Mouse (Mus musculus) neural tube, embryonic 11.5 days (tissue): Measurements from ENCODE around the gene Gnao1. TPM values are rescaled to one million over a fixed set of nuclear protein-coding genes. Genes with fewer than 3 reads are reported as not detected.

ENCODE experiments used
- ATAC-seq: fragments of 200-750 bp; cut with Nextera tagmentation; 2 replicates; pipeline ENCODE4 v1.8.0; 2017; ENCODE audit warnings: moderate number of reproducible peaks, mild to moderate bottlenecking, moderate TSS enrichment, moderate library complexity; ENCODE audit not compliant: insufficient read depth, low FRiP score, low TSS enrichment
- DNase-seq: peaks from one replicate; pipeline ENCODE4 v3.0.0-alpha.2; 2015; ENCODE audit warnings: low spot score
- H3K27ac ChIP-seq: fragments of 300-500 bp; sonication (generic); 2 replicates; pipeline ENCODE4 v1.5.1; 2014; ENCODE audit warnings: low read depth, mild to moderate bottlenecking, low read length
- H3K27me3 ChIP-seq: fragments of 300-500 bp; sonication (generic); 2 replicates; pipeline ENCODE4 v1.6.1; 2014; ENCODE audit warnings: mild to moderate bottlenecking, low read length, mixed read lengths; ENCODE audit not compliant: control insufficient read depth, insufficient read depth
- H3K36me3 ChIP-seq: fragments of 300-500 bp; sonication (generic); 2 replicates; pipeline ENCODE4 v1.6.1; 2014; ENCODE audit warnings: mild to moderate bottlenecking, low read length, moderate library complexity, mixed read lengths; ENCODE audit not compliant: control insufficient read depth, insufficient read depth
- H3K4me1 ChIP-seq: fragments of 300-500 bp; sonication (generic); 2 replicates; pipeline ENCODE4 v1.6.1; 2014; ENCODE audit warnings: low read length, mixed read lengths; ENCODE audit not compliant: control insufficient read depth, insufficient read depth
- H3K4me2 ChIP-seq: fragments of 300-500 bp; sonication (generic); 2 replicates; pipeline ENCODE4 v1.6.1; 2014; ENCODE audit warnings: low read depth, mild to moderate bottlenecking, moderate library complexity
- H3K4me3 ChIP-seq: fragments of 300-500 bp; sonication (generic); 2 replicates; pipeline ENCODE4 v1.5.1; 2014; ENCODE audit warnings: low read depth, low read length
- H3K9ac ChIP-seq: fragments of 300-500 bp; sonication (generic); 2 replicates; pipeline ENCODE4 v1.6.1; 2014; ENCODE audit warnings: mild to moderate bottlenecking, low read length
- H3K9me3 ChIP-seq: fragments of 300-500 bp; sonication (generic); 2 replicates; pipeline ENCODE4 v1.6.1; 2016; ENCODE audit warnings: low read length; ENCODE audit not compliant: control insufficient read depth
- WGBS: fragments of 180-500 bp; shearing (Covaris S2); extraction: QIAGEN DNeasy Blood & Tissue Kit; methylation state at CpG from one replicate; pipeline ENCODE4 v1.1.7; 2014; 5-methylcytosine and 5-hydroxymethylcytosine counted together
- polyA plus RNA-seq: library from polyadenylated mRNA; unstranded; fragments of >200 nt; fragmentation: Nextera tagmentation; extraction: Ambion mirVana; gene quantifications from 2 replicates; pipeline ENCODE4 v1.2.1, GENCODE M21; 2014

The Gnao1 gene
- polyA plus RNA-seq, 1 experiment from 2014 or later = 39.0 TPM

DNA sequence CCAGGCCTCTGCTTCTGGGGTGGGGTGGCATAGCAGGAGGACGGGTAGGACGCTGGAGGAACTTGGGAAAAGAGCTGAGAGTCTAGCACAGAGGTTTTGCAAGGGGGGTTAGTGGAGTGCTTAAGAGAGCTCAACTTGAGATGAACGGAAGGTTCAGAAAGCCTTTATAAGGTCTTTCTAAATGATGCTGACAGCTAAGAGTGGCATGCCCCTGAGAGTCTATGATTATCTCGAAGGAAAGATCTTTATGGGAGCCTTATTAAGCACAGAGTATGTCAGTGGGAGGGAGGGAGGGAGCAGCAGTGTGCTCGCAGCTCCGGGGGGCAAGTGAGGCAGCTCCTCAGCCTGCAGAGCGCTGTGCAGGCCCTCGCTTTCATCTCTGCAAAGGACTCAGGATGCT is 29.3 kb downstream of the Gnao1 start:
- Histone ChIP-seq H3K4me1 (0 out of 2 replicates have a peak, but pooled peaks cover 2% of the 10 kb centered on the region), H3K9me3 (no peaks in the 10 kb centered on the region), H3K27ac (no peak overlapping the region), H3K27me3 (no peaks in the 10 kb centered on the region), H3K4me3 (no peak overlapping the region), H3K36me3 (no peaks in the 10 kb centered on the region), H3K9ac (no peak overlapping the region), H3K4me2 (no peak overlapping the region)
- ATAC-seq (no peak), DNase-seq (no peak)
- WGBS = 40% methylated on average over 8 of the region's 8 CpGs

DNA sequence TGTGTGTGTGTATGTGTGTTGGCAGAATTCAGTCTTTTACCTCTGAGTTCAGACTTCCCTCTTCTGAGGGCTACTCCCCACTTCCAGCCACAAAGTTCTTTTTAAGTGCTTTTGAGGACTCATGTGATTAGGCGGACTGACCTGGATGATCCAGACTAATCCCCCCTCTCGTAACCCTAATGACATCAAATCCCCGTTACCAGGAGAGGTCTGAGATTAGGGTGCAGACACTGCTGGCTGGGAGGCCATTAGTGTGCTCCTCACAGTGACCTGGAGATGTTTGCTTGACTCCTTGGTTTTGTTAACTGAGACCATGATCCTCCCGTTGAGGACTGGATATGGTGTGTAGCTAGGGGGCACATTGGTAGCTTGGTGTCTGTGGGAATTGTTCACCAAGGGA is 30.7 kb downstream of the Gnao1 start:
- Histone ChIP-seq H3K4me2 (no peak overlapping the region), H3K9me3 (no peaks in the 10 kb centered on the region), H3K4me3 (no peak overlapping the region), H3K27me3 (no peaks in the 10 kb centered on the region), H3K9ac (no peak overlapping the region), H3K27ac (no peak overlapping the region), H3K36me3 (no peaks in the 10 kb centered on the region), H3K4me1 (no peaks in the 10 kb centered on the region)
- ATAC-seq (no peak), DNase-seq (no peak)
- 88% methylated on average over 4 of the region's 4 CpGs for WGBS

DNA sequence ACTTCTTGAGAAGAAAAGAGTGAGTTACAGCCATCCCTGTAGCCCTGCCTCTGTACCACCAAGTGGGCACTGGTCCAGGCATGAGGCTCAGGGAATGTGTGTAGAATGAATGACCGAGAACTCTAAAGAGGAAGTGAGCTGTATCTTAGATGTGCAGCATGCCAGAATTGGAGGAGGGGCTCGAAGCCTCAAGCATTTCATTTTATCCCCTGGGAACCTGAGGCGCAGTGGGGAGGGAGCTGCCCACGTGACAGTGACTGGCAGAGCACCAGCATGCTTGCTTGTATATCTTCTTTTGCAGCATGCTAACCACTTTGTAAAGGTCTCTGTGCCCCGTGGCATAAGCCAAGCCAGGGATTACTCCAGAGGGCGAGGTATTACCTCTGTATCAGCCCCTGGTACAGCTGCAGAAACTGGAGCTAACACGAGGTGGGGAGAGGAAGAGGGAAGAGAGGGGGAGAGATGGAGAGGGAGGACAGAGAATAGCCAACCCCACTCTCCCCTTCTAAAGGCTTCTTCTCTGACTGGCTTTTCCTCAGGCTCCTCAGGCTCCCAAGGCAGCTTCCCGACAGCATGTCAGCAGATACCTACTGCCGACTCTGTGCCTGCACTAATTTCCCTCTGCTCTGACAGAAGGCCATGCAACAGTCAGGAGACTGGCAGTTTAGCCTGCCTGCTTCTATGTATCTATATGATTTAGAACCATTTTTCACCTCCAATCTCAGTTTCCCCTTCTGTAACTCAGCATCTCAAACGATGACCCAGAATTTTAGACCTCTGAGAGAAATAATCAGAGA is 31.4 kb downstream of the Gnao1 start:
- H3K9me3 ChIP-seq = no peaks in the 10 kb centered on the region
- no peak overlapping the region for H3K4me3 ChIP-seq
- no peak for ATAC-seq
- WGBS = 65% methylated on average over 10 of the region's 10 CpGs
- DNase-seq = no peak
- no peak overlapping the region for H3K4me2 ChIP-seq
- H3K27ac ChIP-seq = no peak overlapping the region
- no peaks in the 10 kb centered on the region for H3K36me3 ChIP-seq
- H3K4me1 ChIP-seq = no peaks in the 10 kb centered on the region
- no peaks in the 10 kb centered on the region for H3K27me3 ChIP-seq
- no peak overlapping the region for H3K9ac ChIP-seq

DNA sequence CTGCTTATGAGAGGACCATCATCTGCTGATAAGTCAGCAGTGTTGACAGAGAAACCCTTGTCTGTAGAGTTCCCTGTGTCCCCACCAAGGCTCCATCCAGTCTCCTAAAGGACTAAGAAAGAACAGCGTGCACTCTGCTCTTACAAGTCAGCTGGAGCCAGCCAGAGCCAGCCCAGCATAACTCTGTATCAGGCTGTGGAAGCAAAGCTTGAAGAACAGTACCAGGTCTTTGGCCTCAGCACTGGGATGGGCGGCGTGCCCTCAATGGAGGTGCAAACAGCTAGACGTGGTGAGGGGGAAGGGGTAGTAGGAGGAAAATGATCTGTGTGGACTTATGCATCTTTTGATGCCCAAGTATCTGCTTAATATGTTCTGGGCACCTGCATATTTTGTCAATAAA is 32.8 kb downstream of the Gnao1 start:
- DNase-seq (no peak), ATAC-seq (no peak)
- no peak overlapping the region for H3K9ac ChIP-seq
- no peak overlapping the region for H3K27ac ChIP-seq
- no peaks in the 10 kb centered on the region for H3K9me3 ChIP-seq
- H3K4me2 ChIP-seq = no peak overlapping the region
- WGBS = 94% methylated on average over 4 of the region's 4 CpGs
- H3K4me1 ChIP-seq = no peaks in the 10 kb centered on the region
- H3K27me3 ChIP-seq = no peaks in the 10 kb centered on the region
- H3K4me3 ChIP-seq = no peak overlapping the region
- no peaks in the 10 kb centered on the region for H3K36me3 ChIP-seq

DNA sequence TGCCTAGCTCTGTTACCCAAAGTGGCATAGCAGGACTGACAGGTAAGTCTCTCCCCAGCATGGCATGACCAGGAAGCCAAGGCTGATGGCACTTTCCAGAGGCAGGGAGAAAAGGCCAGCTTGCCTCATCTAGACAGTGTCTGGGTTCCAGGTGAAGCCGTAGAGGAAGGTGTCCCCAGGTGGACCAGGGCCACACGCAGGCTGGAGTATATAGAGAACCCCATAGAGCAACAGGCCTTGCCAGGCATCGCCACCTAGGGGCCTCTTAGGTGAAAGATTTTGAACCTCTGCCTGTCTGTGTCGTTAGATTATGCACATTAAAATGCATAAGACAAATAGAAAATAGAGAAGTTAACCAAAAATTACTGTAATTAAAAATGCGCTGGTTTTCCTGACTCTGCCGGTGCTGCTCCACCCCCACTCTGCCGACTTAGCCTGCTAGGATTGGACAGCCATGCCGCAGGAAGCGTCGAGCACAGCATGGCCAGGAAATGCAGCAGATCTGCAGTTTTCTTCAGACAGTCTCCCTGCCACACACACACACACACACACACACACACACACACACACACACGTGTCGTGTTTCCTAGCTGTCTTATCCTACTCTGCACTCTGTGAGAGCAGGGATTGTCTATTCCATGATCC is 34.2 kb downstream of the Gnao1 start:
- no peaks in the 10 kb centered on the region for H3K9me3 ChIP-seq

DNA sequence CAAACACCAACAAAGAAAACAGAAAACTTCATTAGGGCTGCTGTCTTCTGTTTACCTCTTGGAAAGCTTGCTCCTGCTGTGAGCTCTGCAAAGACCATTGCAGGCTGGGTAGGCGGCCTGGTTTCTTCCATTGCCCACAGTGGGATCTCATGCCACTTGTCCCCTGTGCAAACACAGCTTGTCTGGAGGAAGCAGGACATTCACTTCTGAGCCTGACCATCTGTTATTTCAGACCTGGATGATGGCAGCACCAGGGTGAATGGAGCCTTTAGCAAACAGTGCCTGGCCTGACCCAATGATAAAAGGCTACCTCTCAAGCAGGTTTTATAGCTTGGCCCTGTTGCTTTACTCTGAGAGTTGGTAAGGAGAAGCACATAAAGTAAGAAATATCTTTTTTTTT is 35.4 kb downstream of the Gnao1 start:
- Histone ChIP-seq H3K9ac (no peak overlapping the region), H3K27ac (no peak overlapping the region), H3K4me3 (no peak overlapping the region), H3K4me1 (no peaks in the 10 kb centered on the region), H3K4me2 (no peak overlapping the region), H3K36me3 (no peaks in the 10 kb centered on the region), H3K27me3 (no peaks in the 10 kb centered on the region), H3K9me3 (no peaks in the 10 kb centered on the region)
- no peak for ATAC-seq
- 62% methylated on average over 1 of the region's 1 CpGs for WGBS
- DNase-seq = no peak

More for the DNA sequence above, 34.2 kb downstream of the Gnao1 start:
- ATAC-seq = no peak
- WGBS = 64% methylated on average over 12 of the region's 12 CpGs
- no peaks in the 10 kb centered on the region for H3K36me3 ChIP-seq
- H3K27ac ChIP-seq = no peak overlapping the region
- H3K4me1 ChIP-seq = no peaks in the 10 kb centered on the region
- no peak overlapping the region for H3K4me2 ChIP-seq
- H3K4me3 ChIP-seq = no peak overlapping the region
- DNase-seq = peak; percentile 26
- H3K27me3 ChIP-seq = no peaks in the 10 kb centered on the region
- no peak overlapping the region for H3K9ac ChIP-seq

DNA sequence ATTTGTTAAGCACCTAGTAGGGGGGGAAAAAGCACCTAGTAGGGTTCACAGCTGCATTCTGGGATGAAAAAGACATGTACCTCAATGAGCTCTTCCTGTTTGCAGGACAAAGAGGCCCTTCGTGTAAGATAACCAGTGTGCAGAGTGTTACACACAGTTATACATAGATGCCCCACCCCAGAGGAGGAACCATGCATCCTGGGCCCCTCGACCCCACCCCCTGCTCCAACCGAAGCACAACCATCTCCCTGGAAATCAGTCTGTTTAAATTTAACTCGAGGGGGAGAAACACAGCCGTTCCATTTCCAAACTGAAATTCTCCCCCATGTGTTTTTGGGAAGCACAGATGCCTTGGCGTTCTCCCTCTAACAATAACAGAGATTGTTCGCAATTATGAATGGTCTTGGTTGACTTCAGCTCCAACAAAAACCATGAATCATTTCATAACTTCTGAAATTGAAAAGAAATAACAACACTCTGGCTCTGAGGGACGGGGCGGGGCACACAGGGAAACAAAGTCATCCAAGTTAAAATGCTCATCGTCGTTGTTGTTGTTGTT is 42.4 kb downstream of the Gnao1 start:
- no peaks in the 10 kb centered on the region for H3K27me3 ChIP-seq
- 84% methylated on average over 11 of the region's 11 CpGs for WGBS
- H3K4me3 ChIP-seq = no peak overlapping the region
- H3K27ac ChIP-seq = no peak overlapping the region
- H3K9ac ChIP-seq = no peak overlapping the region
- no peaks in the 10 kb centered on the region for H3K9me3 ChIP-seq
- DNase-seq (no peak), ATAC-seq (no peak)
- no peaks in the 10 kb centered on the region for H3K4me1 ChIP-seq
- H3K36me3 ChIP-seq = no peaks in the 10 kb centered on the region
- H3K4me2 ChIP-seq = no peak overlapping the region

DNA sequence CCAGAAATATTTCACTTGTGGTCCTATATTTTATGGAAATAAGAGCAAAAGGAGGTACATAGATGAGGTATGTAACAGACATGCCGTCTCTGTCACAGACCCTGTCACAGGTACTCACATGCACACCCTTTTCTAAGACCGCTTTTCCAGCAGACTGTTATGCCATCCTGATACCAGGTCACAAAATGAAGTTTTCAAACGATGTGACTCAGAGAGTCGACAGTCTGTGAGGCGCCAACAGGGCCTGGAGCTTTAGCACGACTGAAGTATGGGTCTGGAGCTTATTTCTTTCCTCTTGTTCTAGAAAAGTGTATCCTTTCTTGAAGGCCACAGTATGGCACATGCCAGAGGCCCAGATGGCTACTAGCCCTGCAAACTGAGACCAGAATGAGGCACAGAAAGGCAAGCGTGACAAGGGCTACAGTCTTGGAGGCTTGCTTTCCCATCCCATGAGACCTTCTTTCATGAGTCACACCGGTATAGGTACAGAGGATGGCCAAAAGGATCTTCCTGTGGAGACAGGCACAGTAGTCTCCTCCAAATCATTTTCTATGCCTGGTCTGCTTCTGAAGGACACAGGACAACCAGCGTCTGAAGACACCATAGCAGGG is 43.2 kb downstream of the Gnao1 start:
- H3K9me3 ChIP-seq = no peaks in the 10 kb centered on the region
- DNase-seq = no peak
- no peak overlapping the region for H3K4me2 ChIP-seq
- no peak overlapping the region for H3K4me3 ChIP-seq
- ATAC-seq = no peak
- no peak overlapping the region for H3K9ac ChIP-seq
- H3K27ac ChIP-seq = no peak overlapping the region
- no peaks in the 10 kb centered on the region for H3K36me3 ChIP-seq
- WGBS = 89% methylated on average over 9 of the region's 9 CpGs
- H3K4me1 ChIP-seq = no peaks in the 10 kb centered on the region
- H3K27me3 ChIP-seq = no peaks in the 10 kb centered on the region
